Mouse (Mus musculus) adrenal gland, postnatal 36 days (tissue): ENCODE data around the gene Vnn1. TPM values are rescaled to one million over a fixed set of nuclear protein-coding genes. Genes with fewer than 3 reads are reported as not detected.

Experiments used
- DNase-seq, 2 experiments: peaks; one replicate each; pipeline ENCODE4 v3.0.0; 2021; ENCODE audit warnings: mixed read lengths in 1 of 2
- long read RNA-seq, 2 experiments: library from polyadenylated mRNA; stranded (forward); transcript quantifications; one replicate each; pipeline ENCODE4 v2.0.0; 2021; ENCODE audit warnings: borderline sequencing depth in 2 of 2
- total RNA-seq, 2 experiments: library from RNA; stranded (reverse); gene quantifications; 2 replicates each; pipeline ENCODE4 v1.2.3; 2021

Gene Vnn1
- 10 to 100 TPM; 18.8 to 60.6 TPM for total RNA-seq
- long read RNA-seq, experiment 1, transcript Vnn1-201 (7 exons, 2,416 nt) = major isoform, 79 of 103 reads
- long read RNA-seq, experiment 1, partial matches to known transcripts = 13 of 103 reads
- long read RNA-seq, experiment 1, other reads (novel, unspliced or antisense) = 11 of 103 reads
- long read RNA-seq, experiment 2, transcript Vnn1-201 (7 exons, 2,416 nt) = major isoform, 8 of 9 reads
- long read RNA-seq, experiment 2, partial matches to known transcripts = 1 of 9 reads
- long read RNA-seq, experiment 2, other reads (novel, unspliced or antisense) = 0 of 9 reads

DNA sequence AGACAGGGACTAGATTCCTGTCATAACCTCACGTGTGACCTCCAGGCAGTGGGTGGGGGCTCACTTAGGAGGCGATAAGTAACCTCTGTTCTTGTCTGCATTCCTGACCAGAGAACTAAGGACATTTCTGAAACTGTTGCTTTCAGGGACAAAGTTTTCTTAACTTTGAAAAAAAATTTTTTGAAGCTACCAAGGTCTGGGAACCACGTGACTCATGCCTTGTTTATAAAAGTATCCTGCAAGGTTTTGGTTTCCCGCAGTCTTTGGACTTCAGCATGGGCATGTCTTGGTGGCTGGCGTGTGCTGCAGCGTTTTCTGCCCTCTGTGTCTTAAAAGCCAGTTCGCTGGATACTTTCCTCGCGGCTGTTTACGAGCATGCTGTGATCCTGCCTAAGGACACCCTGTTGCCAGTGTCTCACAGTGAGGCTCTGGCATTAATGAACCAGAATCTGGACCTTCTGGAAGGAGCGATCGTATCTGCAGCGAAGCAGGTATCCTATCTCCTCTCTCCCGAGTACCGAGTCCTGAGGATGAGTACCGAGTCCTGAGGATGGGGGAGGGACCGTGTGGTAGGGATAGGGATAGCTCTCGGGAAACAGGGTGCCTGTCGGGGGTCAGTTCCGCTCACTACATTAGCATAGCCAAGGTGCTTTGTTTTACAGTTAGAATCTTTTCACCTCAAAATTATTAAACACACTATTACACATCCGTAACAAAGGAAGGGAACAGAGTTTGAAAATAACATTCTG lies at the start of gene Vnn1:
Vnn1 (plus strand) TSS at position 88 of the 749 bp plus-strand sequence.
- DNase-seq = peak; percentile 26 to 30

DNA sequence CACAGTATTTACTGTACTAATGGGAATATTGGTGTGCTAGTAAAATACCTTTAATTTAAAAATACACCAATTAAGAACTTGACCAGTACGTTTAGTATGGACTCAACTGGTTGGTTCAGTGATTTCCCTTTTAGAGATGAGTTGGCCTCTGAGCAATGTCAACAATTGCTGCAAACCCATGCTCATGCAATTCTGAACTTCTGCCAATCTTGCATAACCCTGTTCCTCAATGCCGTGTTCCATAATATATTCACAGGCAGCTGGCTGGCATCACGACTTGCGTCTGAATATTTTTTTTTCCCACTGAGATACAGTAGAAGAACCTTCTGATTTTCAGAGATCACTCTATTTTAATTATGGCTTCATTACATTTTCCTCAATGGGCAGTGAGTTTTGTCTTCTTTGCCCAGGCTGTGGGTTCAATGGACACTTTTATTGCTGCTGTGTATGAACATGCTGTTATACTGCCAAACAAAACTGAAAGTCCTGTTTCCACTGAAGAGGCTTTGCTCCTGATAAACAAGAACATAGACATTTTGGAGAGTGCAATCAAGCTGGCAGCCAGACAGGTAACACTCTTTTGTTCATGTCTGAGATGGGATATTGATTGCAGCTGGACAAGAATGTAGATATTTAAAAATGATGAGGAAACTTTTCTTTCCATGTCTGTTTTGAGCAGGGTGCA lies 43.1 kb upstream of the Vnn1 start, which contains the start of gene Vnn3:
Vnn3 (plus strand) TSS at position 235 of the 685 bp plus-strand sequence.
- DNase-seq = peak; percentile 22 to 28

DNA sequence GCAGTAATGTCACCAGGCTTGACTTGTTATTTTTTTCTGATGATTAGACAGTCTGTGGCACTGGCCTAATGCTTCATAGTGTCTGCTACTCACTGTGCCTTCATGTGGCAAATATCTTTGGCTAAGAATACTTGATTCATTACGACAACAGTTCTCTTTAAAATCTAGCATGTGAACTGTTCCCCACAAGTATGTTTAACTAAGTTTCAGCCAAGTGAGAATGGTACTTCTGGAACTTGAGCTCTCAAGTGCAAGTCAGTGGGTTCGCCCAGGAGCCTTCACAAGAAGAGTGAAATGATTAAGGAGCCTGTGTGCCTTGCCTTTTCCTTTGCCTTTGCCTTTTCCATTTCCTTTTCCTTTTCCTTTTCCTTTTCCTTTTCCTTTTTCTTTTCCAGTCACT lies 42.4 kb upstream of the Vnn1 start:
- DNase-seq = no peak

DNA sequence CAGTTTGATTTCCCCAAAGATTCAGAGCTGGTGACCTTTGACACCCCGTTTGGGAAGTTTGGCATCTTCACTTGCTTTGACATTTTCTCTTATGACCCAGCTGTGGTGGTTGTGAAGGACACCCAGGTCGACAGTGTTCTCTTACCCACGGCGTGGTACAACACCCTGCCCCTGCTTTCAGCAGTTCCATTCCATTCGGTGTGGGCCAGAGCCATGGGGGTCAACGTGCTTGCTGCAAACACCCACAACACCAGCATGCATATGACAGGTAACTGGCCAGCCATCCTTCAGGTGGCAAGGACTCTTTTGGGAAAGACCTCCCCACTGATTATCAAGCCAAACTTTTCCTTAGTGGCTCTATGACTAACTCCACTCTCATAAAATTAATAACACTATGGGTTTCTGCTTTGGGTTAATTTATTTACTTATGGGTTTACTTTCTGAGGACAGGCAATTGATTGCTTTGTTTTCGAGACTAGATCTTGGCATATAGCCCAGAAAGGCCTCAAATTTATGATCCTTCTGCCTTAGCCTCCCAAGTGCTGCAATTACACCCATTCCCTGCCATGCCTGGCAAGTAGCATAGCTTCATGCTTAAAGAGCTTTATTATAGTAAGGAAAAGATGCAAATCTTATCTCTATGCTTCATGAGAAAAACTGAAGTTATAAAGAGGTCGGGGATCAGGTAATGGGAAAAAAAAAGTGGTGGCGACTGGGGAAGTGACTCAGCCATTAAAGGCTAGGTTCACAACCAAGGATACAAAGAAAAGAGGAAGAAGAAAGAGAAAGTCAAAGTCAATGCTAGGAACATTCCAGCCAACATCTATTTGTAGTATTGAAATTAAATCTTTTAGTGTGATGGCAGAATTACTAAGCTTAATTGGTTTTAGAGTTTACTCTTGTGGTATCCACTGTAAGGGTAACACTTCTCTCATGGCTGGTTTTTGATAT lies 29.9 kb upstream of the Vnn1 start:
- peak; percentile 6 to 21 for DNase-seq

DNA sequence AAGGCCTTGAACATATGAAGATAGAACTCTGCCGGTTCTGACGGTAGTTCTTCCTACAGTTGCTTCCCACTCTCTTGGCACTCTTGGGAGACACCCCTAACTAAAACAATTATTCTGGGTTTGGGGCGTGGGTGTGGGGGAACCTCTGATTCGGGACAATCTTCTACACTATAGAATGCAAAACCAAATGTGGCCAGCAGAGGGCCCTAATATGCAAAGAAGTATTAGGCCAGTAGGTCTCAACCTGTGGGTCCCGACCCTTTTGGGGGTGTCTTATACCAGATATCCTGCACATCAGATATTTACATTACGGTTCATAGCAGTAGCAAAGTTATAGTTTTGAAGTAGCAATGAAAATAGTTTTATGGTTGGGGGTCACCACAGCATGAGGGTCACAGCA lies 13.8 kb upstream of the Vnn1 start:
- peak; percentile 23 to 49 for DNase-seq

DNA sequence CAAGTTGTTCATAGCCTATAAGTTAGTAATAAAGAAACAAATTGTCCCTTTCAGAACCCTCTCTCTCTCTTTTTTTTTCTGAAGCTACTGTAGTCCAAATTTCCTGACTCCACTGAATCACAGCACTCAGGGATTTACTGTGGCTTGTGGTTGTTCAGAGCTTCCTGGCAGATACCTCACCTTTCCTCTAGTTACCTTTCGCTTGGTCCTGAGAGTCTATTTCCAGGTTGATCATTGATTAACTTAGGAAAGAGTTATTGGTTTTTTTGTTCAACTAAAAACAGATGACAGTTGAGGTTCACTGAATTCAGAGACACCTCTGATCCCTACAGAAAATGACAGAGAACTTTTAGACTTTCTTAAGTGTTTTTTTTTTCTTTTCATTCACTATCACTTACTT lies 9.6 kb upstream of the Vnn1 start:
- DNase-seq = no peak

DNA sequence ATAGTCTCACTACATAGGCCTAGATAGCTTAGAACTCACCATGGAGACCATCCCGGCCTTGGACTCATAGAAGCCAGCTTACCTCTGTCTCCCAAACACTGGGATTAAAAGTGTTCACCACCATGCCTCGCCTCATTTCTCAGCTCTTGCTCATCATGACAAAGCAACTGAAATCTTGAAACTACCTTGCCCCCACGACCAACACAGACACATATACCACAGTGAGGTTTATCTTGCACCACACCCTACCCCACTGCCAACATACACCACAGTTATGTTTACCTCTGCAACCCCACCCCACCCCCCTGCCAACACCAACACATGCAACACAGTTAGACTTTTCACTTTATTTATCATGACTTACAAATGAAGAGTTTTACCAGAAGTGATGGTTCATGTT lies 8.4 kb upstream of the Vnn1 start:
- DNase-seq = no peak

DNA sequence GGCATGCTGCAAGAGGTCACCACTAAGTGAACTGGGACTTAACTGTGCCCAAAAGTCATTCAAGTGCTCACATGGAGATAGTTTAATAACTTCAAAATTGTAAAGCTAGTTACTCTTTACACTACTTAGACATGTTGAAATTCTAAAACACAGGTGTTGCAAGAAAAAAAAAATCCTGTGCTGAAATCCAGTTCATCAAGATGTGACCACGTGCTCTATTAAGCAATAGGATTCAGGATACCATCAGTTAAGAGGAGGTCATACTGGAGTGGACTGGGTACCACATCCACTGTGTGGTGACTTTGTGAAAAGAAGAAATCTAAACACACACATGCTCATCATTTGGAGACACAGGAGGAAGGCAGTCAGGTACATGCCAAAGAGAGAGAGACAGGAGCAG lies 1.5 kb upstream of the Vnn1 start:
- no peak for DNase-seq

DNA sequence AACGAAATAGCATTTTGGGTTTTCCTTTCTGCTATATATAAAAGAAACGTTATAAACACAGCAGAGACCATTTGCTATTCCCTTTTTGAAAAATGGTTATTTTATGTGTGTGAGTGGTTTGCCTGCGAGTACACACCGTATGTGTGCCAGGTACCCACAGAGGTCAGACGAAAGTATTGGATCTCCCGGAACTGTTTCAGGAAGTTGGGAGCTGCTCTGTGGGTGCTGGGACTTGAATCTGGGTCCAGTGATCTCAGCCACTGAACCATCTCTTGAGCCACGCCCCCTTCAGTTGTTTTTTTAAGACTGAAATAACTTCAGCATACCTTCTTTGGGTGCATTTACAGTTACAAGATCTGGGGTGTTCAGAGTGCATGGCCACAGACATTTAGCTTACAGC lies 888 bp downstream of the Vnn1 start:
- DNase-seq = no peak

DNA sequence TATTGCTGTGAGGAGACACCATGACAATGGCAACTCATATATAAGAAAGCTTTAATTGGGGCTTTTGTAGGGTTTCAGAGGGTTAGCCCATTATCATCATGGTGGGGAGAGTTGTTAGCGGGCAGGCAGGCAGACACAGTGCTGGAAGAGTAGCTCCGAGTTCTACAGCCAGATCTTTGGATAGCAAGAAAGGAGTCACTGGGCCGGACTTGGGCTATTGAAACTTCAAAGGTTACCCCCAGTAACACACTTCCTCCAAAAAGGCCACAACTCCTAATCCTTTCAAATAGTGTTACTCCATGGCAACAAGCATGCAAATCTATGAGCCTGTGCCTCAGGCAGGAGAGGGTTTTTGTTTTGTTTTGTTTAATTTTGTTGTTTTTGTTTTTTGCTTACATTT lies 6.6 kb downstream of the Vnn1 start:
- no peak for DNase-seq

DNA sequence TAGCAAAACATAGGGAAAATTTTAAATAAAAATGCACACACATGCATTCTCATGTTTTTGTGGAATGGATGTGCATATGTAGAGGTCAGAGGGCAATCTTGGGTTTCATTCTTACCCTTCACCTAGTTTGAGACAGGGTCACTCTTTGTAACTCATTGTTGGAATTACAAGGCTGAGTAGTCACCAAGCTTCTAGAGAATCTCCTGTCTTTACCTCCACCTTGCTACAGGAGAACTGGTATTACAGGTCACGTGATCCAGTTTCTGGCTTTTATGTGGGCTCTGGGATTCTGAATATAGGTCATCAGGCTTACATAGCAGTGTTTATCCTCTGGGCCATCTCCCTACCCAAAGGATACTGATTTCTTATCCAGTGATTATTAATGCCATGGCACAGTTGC lies 11.2 kb downstream of the Vnn1 start:
- no peak for DNase-seq

DNA sequence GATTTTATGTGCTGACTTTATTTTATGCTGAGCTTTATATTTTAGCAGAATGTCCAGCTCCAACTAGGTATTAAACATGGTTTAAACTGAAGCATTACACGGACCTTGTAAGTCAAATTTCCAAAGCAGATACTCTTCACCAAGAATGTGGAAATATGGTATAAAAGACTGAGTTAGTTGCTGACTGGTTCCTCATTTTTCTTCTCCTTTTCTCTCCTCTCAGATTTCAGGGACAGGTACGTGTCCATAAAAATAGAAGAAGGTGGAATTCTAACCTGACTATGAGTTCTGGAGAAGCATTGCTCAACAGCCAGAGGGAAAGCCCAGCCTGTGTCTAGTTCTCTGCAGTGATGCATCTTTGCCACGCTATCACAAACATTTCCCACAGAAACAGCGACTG lies 25.6 kb downstream of the Vnn1 start, which contains the start of gene Taar1:
Taar1 (plus strand) TSS at position 301 of the 400 bp plus-strand sequence.
- DNase-seq = no peak

DNA sequence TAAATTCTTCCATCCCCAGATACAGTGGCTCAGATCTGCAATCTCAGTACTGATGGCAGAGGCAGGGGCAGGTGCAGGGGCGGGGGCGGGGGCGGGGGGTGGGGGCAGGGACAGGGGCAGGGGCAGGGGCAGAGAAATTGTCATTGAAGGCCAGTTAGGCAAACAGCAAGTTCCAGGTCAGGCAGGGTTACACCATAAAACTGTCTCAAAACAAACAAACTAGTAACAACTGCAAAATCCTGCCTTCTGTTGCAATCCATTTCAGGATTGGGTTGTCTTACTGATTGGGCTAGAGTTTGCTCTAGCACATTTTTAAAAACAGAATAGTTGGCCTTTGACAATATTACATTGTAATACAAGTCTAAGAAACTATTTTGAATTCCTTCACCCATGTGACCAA lies 28.0 kb downstream of the Vnn1 start:
- DNase-seq = no peak

DNA sequence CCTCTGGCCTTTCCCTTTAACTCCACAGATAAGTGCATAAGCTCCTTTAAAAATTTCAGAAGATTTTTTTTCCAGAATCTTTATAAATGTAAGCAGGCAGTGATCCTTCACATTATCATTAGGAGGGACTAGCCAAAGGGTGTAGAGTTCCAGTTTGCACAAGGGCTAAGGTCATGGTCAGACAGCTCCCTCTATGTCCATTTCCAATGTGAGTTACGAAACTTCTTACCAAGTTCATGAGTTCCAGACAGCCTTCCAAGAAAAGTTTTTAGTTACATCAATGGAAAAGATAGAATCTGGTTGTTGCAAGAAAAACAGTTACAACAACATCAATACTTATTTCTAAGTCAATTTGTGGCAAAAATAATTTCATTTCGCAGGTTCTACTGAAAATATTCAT lies 29.5 kb downstream of the Vnn1 start:
- DNase-seq = peak in 1 of 2 experiments; percentile 11

DNA sequence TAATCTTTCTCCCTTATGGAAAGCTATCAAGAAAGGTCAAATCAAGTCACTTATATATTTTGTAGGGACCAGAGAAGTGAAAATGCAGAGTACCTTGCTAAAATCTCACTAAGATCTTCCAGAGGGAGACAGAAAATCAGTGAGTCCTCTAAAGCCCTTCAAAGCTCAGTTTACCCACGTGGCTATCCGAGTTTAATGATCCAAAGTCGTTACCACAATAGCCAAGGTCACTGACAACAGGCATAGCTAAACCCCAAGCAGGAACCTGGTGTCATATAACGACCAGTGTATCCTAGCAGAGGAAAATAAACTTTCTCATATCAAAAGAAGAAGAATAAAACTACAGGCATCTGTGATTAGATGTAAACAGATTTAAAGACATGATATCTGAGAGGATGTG lies 43.1 kb downstream of the Vnn1 start:
- no peak for DNase-seq

DNA sequence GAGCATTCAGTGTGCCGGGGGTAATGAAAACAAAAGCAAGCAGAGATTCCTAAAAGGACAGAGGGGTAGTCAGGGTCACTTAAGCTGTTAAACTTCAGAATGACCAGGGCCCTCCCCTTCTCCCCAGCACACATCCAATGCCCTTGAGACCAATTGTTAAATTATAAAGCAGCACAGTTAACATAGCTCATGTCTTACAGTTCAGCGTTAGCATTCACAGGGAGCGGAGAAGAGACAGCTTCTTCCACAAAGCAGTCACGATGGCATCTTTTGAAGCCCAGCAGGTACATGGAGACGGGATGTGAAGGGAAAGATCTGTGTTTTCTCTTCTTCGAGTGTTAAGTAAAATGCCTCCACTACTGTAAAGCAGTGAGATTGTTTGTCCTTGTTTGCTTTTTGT lies 43.8 kb downstream of the Vnn1 start, which contains the start of gene Taar2:
Taar2 (plus strand) TSS at position 261 of the 400 bp plus-strand sequence.
- DNase-seq = no peak

DNA sequence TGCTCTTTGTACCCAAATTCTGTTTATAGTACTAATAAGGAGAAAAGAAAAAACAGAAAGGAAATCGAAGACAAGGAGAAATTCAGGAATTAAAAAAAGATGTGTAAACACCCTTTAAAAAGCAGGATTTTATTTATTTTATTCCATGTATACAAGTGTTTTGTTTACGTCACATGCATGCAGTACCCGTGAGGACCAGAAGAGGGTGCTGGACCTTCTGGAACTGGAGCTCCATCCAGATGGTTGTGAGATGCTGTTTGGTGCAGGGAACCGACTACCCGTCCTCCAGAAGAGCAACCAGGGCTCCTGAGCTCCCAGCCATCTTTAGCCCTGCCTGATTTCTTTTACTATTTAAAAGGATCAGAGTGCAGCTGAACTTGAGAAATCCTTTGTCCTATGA lies 48.0 kb downstream of the Vnn1 start:
- no peak for DNase-seq

DNA sequence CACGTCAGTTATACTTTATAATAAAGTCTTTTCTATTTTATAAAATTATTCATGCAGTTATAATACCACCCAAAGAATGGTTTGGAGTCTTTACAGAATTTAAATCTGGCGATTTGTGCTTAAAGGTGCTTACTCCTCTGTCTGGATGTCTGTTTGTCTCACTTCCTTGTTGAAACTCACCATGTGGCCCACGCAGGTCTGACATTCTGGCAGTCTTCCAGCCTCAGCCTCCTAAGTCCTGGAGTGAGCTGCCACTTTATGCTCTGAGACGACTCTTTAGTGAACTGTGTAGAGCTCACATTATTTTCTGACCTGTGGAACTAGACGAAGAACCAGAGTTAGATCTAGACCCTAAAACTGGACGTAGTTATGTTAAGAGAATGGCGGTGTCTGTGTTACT lies 53.5 kb downstream of the Vnn1 start:
- no peak for DNase-seq

DNA sequence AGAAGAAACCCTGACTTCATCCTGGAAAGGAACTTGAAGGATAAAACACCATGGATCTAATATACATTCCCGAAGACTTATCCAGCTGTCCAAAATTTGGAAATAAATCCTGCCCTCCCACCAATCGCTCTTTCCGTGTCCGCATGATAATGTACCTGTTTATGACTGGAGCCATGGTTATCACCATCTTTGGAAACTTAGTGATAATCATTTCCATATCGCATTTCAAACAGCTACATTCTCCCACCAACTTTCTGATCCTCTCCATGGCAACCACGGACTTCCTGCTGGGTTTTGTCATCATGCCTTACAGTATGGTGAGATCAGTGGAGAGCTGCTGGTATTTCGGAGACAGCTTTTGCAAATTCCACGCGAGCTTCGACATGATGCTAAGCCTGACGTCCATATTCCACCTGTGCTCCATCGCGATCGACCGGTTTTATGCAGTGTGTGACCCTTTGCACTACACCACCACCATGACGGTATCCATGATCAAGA lies 55.1 kb downstream of the Vnn1 start, which contains the start of gene Taar3:
Taar3 (plus strand) TSS at position 51 of the 498 bp plus-strand sequence.
- DNase-seq = no peak

DNA sequence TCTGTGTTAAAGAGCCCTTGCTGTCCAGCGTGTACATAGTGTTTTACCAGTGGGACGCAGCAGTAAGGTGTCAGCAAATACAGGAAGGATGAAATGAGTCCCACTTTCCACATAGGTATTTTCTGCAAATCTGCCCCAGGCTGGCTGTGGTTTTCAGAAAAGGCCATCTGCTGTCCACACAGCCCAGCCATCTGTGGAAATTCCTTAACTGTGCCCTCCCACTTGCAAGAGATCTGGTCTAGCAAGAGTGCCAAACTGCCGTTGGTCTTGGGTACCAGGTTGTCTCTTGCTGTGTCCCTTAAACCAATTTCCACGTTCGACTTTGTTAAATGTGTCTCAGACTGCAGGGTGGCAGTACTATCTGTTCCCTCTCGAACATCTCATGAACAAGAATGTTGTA lies 57.2 kb downstream of the Vnn1 start:
- DNase-seq = no peak
